Mouse (Mus musculus): ENCODE results near the gene Lztr1. TPM values are rescaled to one million over a fixed set of nuclear protein-coding genes. Genes with fewer than 3 reads are reported as not detected.

Gene Lztr1
- polyA plus RNA-seq, 1 experiment from 2014 or later: 102 TPM

GRCm38 (mm10) chr16:17561128-17561750, 52.8 kb downstream of the Lztr1 start, which contains the start of gene Lrrc74b:
TSS of gene Lrrc74b (minus strand) at chr16:17561247.
- peak; percentile 67 for ATAC-seq
- no peaks in the 10 kb centered on the region for H3K36me3 ChIP-seq (ENCODE audit: poor library complexity, severe bottlenecking)
- H3K4me3 ChIP-seq: peak within 1 kb of the TSS; percentile 15; the same call in 1 of the 2 replicates
- peaks cover 10% of the 10 kb centered on the region; the same call in 1 of the 2 replicates for H3K27me3 ChIP-seq
- no peaks in the 10 kb centered on the region for H3K9me3 ChIP-seq (replicated peaks)
- peaks cover 35% of the 10 kb centered on the region for H3K4me1 ChIP-seq
- H3K27ac ChIP-seq: 0 out of 2 replicates have a peak within 1 kb of the TSS, but pooled peaks have one; percentile 26
- under 1% methylated on average over 22 of the region's 22 CpGs for WGBS
- H3K9ac ChIP-seq: peak within 1 kb of the TSS; percentile 27; the same call in 1 of the 2 replicates
- peak within 1 kb of the TSS; percentile 58 for H3K4me2 ChIP-seq

GRCm38 (mm10) chr16:17561751-17562208, 53.3 kb downstream of the Lztr1 start, which contains the start of gene P2rx6:
TSS of gene P2rx6 (plus strand) at chr16:17561885.
- Histone ChIP-seq H3K4me3 (peak within 1 kb of the TSS; percentile 15; the same call in 1 of the 2 replicates), H3K36me3 (ENCODE audit: poor library complexity, severe bottlenecking) (no peaks in the 10 kb centered on the region), H3K4me1 (peaks cover 35% of the 10 kb centered on the region), H3K9me3 (replicated peaks) (no peaks in the 10 kb centered on the region), H3K9ac (peak within 1 kb of the TSS; percentile 27; the same call in 1 of the 2 replicates), H3K4me2 (peak within 1 kb of the TSS; percentile 58), H3K27ac (0 out of 2 replicates have a peak within 1 kb of the TSS, but pooled peaks have one; percentile 26), H3K27me3 (peaks cover 10% of the 10 kb centered on the region; the same call in 1 of the 2 replicates)
- peak; percentile 52 for ATAC-seq
- whole genome bisulfite sequencing: 3% methylated on average over 10 of the region's 10 CpGs

GRCm38 (mm10) chr16:17563580-17563979, 55.1 kb downstream of the Lztr1 start:
- Histone ChIP-seq H3K27ac (no peak overlapping the region), H3K4me3 (no peak overlapping the region), H3K4me2 (no peak overlapping the region), H3K27me3 (peaks cover 18% of the 10 kb centered on the region), H3K4me1 (peaks cover 29% of the 10 kb centered on the region), H3K36me3 (ENCODE audit: poor library complexity, severe bottlenecking) (no peaks in the 10 kb centered on the region), H3K9ac (no peak overlapping the region), H3K9me3 (replicated peaks) (no peaks in the 10 kb centered on the region)
- no peak for ATAC-seq
- 21% methylated on average over 1 of the region's 1 CpGs for WGBS

- Histone ChIP-seq H3K4me3 (no peak overlapping the region), H3K4me1 (peaks cover 23% of the 10 kb centered on the region), H3K27me3 (peaks cover 18% of the 10 kb centered on the region), H3K36me3 (ENCODE audit: poor library complexity, severe bottlenecking) (no peaks in the 10 kb centered on the region), H3K9ac (no peak overlapping the region), H3K27ac (no peak overlapping the region), H3K4me2 (no peak overlapping the region), H3K9me3 (replicated peaks) (no peaks in the 10 kb centered on the region)
- ATAC-seq: no peak
- WGBS: 80% methylated on average over 2 of the region's 2 CpGs
Observed at GRCm38 (mm10) chr16:17564221-17564620, 55.7 kb downstream of the Lztr1 start.

GRCm38 (mm10) chr16:17564771-17565170, 56.3 kb downstream of the Lztr1 start:
- no peak for ATAC-seq

GRCm38 (mm10) chr16:17566186-17566585, 57.7 kb downstream of the Lztr1 start:
- no peaks in the 10 kb centered on the region for H3K36me3 ChIP-seq (ENCODE audit: poor library complexity, severe bottlenecking)
- no peak overlapping the region for H3K9ac ChIP-seq
- peaks cover 12% of the 10 kb centered on the region for H3K4me1 ChIP-seq
- H3K27me3 ChIP-seq: peaks cover 18% of the 10 kb centered on the region
- H3K9me3 ChIP-seq (replicated peaks): no peaks in the 10 kb centered on the region
- no peak overlapping the region for H3K4me3 ChIP-seq
- 26% methylated on average over 4 of the region's 4 CpGs for WGBS
- H3K4me2 ChIP-seq: no peak overlapping the region
- ATAC-seq: no peak
- no peak overlapping the region for H3K27ac ChIP-seq

More at GRCm38 (mm10) chr16:17564771-17565170, 56.3 kb downstream of the Lztr1 start:
- no peak overlapping the region for H3K4me2 ChIP-seq
- no peaks in the 10 kb centered on the region for H3K36me3 ChIP-seq (ENCODE audit: poor library complexity, severe bottlenecking)
- 75% methylated on average over 3 of the region's 3 CpGs for WGBS
- peaks cover 18% of the 10 kb centered on the region for H3K27me3 ChIP-seq
- H3K4me3 ChIP-seq: no peak overlapping the region
- H3K9me3 ChIP-seq (replicated peaks): no peaks in the 10 kb centered on the region
- H3K27ac ChIP-seq: no peak overlapping the region
- H3K4me1 ChIP-seq: peaks cover 20% of the 10 kb centered on the region
- no peak overlapping the region for H3K9ac ChIP-seq

Other genes with a start within 250 kb of the Lztr1 start
- 14.2 and 15.4 TPM in 2 replicates for gene Tmem191c, start 232.6 kb upstream of the Lztr1 start, polyA plus RNA-seq (2015; fragmentation: Nextera tagmentation; extraction: Ambion mirVana)
- gene Serpind1, start 177.3 kb upstream of the Lztr1 start, polyA plus RNA-seq (2015; fragmentation: Nextera tagmentation; extraction: Ambion mirVana): 0.36 and 0.48 TPM in 2 replicates
- gene Snap29, start 102.7 kb upstream of the Lztr1 start, polyA plus RNA-seq (2015; fragmentation: Nextera tagmentation; extraction: Ambion mirVana): 18.2 and 20.8 TPM in 2 replicates
- 44.1 and 50.0 TPM in 2 replicates for gene Pi4ka, start 102.4 kb upstream of the Lztr1 start, polyA plus RNA-seq (2015; fragmentation: Nextera tagmentation; extraction: Ambion mirVana)
- gene Crkl, start 56.7 kb upstream of the Lztr1 start, polyA plus RNA-seq (2015; fragmentation: Nextera tagmentation; extraction: Ambion mirVana): 102 and 108 TPM in 2 replicates
- 8.6 and 10.4 TPM in 2 replicates for gene Aifm3, start 19.1 kb upstream of the Lztr1 start, polyA plus RNA-seq (2015; fragmentation: Nextera tagmentation; extraction: Ambion mirVana)
- 58.3 and 59.2 TPM in 2 replicates for gene Thap7, start 22.4 kb downstream of the Lztr1 start, polyA plus RNA-seq (2015; fragmentation: Nextera tagmentation; extraction: Ambion mirVana)
- gene Lrrc74b, start 52.6 kb downstream of the Lztr1 start, polyA plus RNA-seq (2015; fragmentation: Nextera tagmentation; extraction: Ambion mirVana): 0.32 and 0.77 TPM in 2 replicates
- gene P2rx6, start 53.2 kb downstream of the Lztr1 start, polyA plus RNA-seq (2015; fragmentation: Nextera tagmentation; extraction: Ambion mirVana): 0.84 and 0.97 TPM in 2 replicates
- gene Slc7a4, start 74.5 kb downstream of the Lztr1 start, polyA plus RNA-seq (2015; fragmentation: Nextera tagmentation; extraction: Ambion mirVana): 11.1 and 13.8 TPM in 2 replicates
- 32.7 and 34.3 TPM in 2 replicates for gene Smpd4, start 110.7 kb downstream of the Lztr1 start, polyA plus RNA-seq (2015; fragmentation: Nextera tagmentation; extraction: Ambion mirVana)
- gene Ccdc74a, start 137.8 kb downstream of the Lztr1 start, polyA plus RNA-seq (2015; fragmentation: Nextera tagmentation; extraction: Ambion mirVana): 4.1 and 4.4 TPM in 2 replicates
- 42.0 and 45.2 TPM in 2 replicates for gene Med15, start 224.2 kb downstream of the Lztr1 start, polyA plus RNA-seq (2015; fragmentation: Nextera tagmentation; extraction: Ambion mirVana)

Data from forebrain, embryonic 13.5 days (tissue).